Mouse (Mus musculus) neutrophil, adult 5-6 weeks (primary cell): ENCODE measurements around the gene Has3. TPM values are rescaled to one million over a fixed set of nuclear protein-coding genes. Genes with fewer than 3 reads are reported as not detected.
"Not testable (repeated sequence)": the region's sequence is repeated elsewhere in the genome, so short reads cannot be mapped to it uniquely, and the experiment has no call there.

Experiments used
- ATAC-seq: fragments of 151-379, 151-347 bp; 2 replicates; pipeline ENCODE4 v1.8.0; 2017; ENCODE audit warnings: mild to moderate bottlenecking, moderate TSS enrichment; ENCODE audit not compliant: insufficient number of reproducible peaks, poor library complexity, low FRiP score, severe bottlenecking; ENCODE audit errors: extremely low read depth
- total RNA-seq: library from RNA; stranded (forward); fragments of 200-1000 nt; gene quantifications from 2 replicates; pipeline ENCODE4 v1.2.3, GENCODE M21; 2017

Gene Has3
- total RNA-seq, 1 experiment from 2014 or later, result 0.23 TPM

GRCm38 (mm10) chr8:106925446-106925845 is 55.4 kb downstream of the Has3 start:
- no peak for ATAC-seq

DNA sequence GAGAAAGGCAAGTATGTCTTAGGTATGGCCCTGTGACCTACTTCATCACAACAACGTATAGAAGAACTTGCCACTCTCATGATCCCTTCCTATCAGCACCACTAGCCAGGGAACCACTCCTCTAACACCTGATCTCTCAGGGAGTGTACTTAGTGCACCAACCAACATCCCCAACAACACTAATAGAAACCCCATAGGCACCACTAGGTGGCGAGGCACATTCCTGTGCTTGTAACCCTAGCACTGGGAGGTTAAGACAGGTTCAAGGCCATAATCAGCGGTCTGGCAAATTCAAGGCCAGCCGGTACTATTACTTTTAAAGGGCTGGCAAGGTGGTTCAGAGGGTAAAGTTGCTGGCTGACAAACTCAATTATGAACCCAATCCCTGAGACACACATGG is 57.2 kb downstream of the Has3 start:
- peak; percentile 63; the same call in 1 of the 2 replicates for ATAC-seq

DNA sequence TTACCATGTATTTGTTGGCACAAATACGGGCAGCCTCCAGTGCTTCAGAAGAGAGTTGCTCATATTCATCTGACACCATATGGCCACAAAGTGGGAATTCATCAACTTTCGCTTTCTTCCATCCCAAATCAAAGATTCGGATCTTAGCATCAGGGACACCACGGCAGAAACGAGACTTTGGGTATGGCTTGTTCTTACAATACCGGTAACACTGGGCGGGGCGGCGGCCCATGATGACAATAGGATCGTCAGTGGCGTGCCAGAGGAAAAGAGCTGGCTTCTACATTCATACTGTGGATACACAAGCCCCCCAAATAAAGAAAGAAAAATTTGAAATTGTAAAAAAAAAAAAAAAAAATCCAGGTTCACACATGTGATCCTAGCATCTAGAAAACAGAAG is 58.1 kb downstream of the Has3 start:
- ATAC-seq, result not testable (repeated sequence)

DNA sequence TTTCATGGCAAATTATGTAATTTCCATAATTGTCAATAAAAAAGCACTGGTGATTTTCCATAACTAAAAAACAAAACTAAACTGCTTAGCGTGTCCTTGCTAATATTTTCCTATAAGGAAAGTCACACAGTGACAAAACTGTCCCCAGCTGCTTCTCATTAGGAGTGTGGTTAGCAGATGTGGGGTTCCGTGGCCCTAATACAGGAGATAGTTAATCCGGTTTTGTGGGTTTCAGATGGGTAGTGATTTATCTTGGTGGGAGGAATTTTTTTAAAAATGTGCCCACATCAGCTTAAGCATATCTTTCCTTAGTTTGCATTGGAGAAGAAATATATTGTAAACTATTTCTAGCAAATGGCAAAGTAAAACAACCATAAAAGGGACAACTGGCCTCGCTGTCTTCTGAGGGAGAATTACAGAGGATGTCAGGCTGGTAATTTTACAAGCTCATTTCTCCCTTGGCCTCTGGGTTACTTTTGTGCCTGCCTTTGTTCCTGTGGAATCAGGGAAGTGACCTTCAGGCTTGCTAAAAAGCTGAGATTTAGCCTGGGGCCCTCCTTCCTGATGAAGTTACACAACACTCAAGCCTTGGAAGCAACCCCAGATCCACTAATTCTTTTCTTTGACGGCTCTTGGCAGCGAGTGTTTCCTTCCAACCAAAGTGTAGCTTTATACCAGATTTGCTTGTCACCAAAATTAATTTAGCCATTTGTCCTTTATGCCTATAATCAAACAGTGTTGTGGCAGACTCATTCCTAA is 59.3 kb downstream of the Has3 start:
- ATAC-seq, result no peak

DNA sequence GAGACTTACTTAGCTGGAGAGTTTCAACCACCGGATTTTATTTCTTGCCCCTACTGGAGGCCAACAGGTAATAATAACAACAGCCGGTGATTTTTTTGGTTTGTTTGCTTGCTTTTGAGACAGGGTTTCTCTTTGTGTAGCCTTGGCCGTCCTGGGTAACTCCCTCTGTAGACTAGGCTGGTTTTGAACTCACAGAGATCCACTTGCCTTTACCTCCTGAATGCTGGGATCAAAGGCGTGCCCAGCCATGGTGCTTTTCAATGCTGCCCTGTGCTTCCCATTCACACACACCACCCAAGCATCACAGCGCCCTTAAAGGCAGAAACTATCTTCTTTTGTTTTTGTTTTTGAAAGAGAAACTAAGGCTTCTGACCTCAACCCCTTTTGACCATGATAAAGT is 59.9 kb downstream of the Has3 start:
- no peak for ATAC-seq

DNA sequence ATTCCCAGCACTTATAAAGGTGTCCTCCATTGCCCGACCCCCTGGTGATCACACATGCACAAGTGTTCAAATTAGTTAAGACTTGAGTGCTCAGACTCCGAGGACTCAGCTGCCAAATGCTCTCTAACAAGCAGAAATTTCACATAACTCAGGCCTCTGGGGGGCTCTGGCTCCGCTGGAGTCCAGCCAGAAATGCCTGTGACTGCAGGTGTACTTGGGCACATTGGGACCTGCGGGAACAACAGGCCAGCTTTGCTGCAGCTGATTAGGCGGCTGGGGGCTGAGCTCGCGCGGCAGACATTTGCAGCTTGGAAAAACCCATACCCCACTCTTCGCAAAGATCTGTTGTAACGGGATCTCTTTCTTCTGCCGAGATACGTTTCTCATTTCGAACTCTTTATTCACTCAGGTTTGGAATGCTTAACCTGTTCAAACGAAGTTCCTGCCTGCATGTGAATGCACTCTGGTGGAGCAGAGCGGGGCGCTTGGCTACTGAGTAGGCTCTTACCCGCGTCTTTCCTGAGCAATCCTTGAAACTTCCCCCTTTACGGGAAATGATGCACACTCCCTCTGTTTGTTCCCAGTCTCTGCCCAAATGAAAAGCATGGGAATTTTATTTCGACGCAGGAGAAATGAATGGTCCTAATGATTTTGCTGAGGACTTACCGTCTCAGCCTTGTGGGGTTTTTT is 62.5 kb downstream of the Has3 start:
- ATAC-seq, result no peak

DNA sequence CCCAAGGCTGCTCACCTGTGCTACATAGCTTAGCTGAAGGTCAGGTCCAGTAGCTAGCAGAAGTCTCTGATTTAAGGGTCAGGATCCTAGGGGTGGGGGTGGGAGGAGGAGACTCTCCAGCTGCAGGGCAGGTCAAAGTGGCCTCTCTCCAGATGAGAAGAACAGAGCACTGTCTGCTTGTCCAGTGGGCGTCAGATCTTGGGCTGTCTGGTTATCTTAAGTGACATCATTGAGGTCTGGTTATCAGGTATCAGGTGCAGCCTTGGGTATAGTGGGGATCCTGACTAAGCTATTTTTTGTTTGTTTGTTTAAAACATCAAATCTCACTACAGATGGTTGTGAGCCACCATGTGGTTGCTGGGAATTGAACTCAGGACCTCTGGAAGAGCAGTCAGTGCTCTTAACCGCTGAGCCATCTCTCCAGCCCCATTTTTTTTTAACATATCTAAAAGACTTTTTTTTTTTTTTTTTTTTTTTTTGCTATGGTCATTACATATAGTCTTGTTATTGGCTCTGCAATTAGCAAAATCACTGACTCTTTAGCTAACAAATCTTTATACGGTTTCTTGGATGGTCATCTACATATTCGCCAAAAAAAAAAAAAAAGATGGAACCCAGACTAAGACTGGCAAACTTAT is 63.6 kb downstream of the Has3 start:
- no peak for ATAC-seq

Other genes starting within 250 kb of the Has3 start
- 11.9 and 12.9 TPM in 2 replicates for gene Tango6, start 187.2 kb upstream of the Has3 start, total RNA-seq
- 13.8 TPM in 2 replicates for gene Utp4, start 23.4 kb downstream of the Has3 start, total RNA-seq
- gene Sntb2, start 65.5 kb downstream of the Has3 start, total RNA-seq, result 19.8 and 25.8 TPM in 2 replicates
- 39.0 and 42.0 TPM in 2 replicates for gene Vps4a, start 161.0 kb downstream of the Has3 start, total RNA-seq
- gene Pdf, start 178.4 kb downstream of the Has3 start, total RNA-seq, result 18.9 and 22.1 TPM in 2 replicates
- 27.3 and 29.6 TPM in 2 replicates for gene Cog8, start 186.4 kb downstream of the Has3 start, total RNA-seq
- gene Nip7, start 186.6 kb downstream of the Has3 start, total RNA-seq, result 15.5 and 16.4 TPM in 2 replicates
- gene Tmed6, start 195.4 kb downstream of the Has3 start, total RNA-seq, result not detected in 2 replicates
- 27.8 and 30.0 TPM in 2 replicates for gene Terf2, start 226.3 kb downstream of the Has3 start, total RNA-seq